Mouse (Mus musculus): ENCODE measurements around the gene Tmem208.
"Not testable (repeated sequence)": the region's sequence is repeated elsewhere in the genome, so short reads cannot be mapped to it uniquely, and the experiment has no call there.

Tmem208 gene

GRCm38 (mm10) chr8:105326141-105326672 is at the start of gene Tmem208, which contains the start of gene Lrrc29:
TSS of gene Tmem208 (plus strand) at chr8:105326354.
TSS of gene Lrrc29 (minus strand) at chr8:105326278.
- peak; percentile 98 for DNase-seq

GRCm38 (mm10) chr8:105278911-105279334 is 47.2 kb upstream of the Tmem208 start:
- peak; percentile 85 for DNase-seq

DNA sequence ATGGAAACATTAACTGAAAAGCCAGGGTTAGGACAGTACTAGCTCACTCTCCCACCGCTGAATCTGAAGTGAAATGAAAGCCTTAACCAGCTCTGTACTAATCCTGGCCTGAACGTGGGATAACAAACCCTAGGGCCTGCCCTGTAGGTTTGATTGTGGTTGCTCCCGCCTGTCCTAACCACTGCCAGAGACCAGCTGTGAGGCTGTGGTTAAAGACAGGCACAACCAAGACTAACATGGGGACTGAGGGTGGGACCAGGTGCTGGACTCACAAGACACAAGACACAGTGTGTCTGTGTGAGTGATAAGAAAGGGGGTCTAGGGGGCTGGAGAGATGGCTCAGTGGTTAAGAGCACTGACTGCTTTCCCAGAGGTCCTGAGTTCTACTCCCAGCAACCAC is 45.6 kb upstream of the Tmem208 start:
- no peak for DNase-seq

DNA sequence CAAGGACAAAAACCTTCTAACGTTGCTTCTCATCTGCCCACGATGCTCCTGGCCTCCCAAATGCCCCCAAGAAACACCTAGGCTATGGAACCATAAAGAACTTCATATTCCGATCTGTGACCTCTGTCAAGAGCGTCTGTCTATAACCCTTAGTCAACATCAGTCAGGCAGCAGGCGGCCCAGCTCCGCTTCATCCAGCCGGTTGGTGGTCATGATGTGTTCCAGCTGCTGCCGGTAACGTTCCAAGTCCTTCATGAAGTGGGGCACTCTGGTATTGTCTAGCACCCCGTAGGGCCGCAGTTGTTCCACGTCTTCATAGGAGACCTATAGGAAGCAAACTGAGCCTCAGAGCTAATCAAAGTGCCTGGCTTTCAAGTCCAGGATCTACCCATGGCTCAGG is 44.3 kb upstream of the Tmem208 start:
- no peak for DNase-seq

DNA sequence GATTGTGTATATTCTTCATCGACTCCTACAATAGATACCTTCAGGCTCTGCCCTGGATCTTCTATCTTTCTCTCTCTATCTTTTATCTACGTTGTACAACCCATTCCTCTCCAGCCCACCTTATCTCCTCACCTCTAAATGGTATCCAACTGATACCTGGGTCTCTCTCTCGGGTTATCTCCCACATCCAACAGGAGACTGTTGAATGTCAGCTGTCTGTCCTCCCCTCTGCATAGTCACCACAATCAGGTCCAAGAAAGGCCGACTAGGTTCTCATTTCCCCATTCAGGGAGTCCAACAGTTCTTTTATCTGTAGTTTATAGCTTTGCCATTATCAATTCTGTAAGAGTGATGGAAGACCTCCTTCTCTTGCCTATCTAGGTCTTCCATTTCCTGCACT is 43.9 kb upstream of the Tmem208 start:
- DNase-seq, result no peak

DNA sequence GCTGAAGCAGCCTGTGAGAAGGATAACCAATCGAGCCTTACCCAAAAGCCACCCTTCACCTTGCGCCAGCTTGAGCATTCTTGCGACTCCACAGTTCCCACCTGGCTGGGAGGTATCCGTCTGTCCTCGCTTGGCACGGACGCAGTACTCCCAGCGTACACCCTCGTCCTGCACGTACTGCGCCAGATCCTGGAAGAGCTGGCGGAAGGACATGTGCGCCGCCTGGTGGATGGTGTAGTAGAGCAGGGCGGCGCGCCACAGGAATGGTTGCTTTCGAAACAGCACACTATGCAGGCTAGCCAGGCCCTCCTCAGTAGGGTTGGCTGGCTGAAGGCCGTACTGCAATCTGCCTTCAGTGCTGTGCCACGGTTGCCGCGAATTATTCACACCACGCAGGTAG is 43.1 kb upstream of the Tmem208 start:
- peak; percentile 59 for DNase-seq

DNA sequence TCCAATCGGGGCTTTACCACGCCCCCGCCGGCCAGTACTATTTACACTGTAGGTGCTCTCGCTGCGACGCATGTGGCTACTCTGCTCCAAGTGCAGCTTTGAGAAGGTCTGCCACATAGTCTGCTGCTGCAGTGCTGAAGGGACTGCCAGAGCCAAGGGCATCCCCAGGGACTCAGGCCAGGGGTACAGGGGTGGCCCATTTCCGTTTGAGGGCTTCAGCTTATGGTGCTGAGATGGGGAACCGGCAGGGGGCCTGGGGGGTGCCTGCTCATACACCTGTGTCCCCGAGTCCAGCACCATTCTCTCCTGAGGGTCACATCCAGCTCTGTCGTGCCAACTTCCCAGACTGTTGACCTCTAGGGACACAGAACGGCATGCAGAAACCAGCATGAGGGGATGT is 40.6 kb upstream of the Tmem208 start:
- DNase-seq, result no peak

DNA sequence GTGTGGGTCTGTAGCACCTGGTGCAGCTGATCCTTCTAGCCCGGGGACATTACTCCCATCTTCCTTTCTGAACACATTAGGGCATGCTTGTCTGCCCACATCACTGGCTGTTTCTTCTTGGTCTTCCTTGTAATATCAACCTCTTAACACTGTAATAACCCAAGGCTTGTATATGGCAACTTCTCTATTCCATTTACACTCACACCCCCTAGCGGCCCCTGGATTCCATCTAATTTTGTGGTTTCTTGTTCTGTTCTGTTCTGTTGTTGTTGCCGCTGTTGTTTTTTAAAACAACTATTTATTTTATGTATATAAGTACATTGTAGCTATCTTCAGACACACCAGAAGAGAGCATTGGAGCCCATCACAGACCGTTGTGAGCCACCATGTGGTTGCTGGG is 39.2 kb upstream of the Tmem208 start:
- DNase-seq, result no peak

DNA sequence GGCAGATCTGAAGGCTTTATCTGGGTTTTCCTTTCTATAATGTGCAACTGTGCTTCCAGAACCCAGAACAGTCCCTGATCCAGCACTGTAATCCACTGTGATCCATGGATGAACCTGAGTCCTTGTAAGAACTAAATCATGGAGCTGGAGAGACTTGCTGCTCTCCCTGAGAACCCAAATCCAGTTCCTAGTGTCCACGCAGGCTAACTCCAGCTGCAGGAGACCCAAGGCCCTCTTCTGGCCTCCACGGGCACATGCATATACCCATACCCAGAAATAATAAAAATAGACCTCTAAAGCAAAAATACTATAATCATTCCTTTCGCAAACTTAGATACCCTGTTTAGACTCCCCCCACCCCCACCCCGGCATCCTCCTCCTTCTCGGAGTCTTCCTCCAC is 37.9 kb upstream of the Tmem208 start:
- DNase-seq, result no peak

DNA sequence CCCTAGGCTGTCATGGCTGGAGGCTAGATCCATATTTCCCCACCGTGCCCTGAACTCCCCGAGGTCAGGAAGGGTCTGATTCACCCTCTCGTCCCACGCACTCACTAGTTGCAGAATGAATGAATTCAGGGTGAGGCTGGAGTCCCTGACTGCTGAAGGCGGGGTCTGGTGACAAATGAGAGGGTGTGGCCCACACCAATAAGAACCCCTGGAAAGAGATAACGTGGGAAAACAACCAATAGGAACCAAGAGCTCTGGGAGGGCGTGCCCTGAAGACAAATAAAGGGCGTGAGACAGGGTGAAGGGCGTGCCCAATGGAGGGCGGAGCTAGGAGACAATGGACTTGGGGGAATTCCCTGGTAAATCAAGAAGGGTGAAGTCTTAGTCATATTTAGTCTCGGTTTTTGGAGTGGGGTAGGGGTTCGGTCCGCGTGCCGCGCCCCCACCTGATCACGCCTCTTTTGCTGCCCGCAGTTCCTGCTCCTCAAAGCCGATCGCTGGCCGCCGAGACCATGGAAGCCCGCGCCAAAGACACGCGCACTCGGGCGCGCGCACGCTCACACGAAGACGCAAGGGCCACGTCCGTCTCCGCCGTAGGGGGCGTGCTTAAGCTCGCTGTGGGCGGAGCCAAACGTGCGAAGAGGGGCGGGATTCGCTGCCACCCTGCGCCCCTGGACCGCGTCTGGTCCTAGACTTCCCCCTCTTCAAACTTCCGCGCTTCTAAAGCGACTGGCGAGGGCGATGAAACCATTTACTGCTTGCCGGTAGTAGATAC is 37.0 kb upstream of the Tmem208 start:
- DNase-seq, result peak; percentile 93

- DNase-seq, result peak; percentile 42
Measured at GRCm38 (mm10) chr8:105289805-105290460, 36.2 kb upstream of the Tmem208 start, which contains the start of gene 4931428F04Rik. TSS of gene 4931428F04Rik (minus strand) at chr8:105289864.

- peak; percentile 91 for DNase-seq
Measured at GRCm38 (mm10) chr8:105290554-105291314, 35.4 kb upstream of the Tmem208 start.

GRCm38 (mm10) chr8:105291364-105291763 is 34.8 kb upstream of the Tmem208 start:
- DNase-seq, result not testable (repeated sequence)

DNA sequence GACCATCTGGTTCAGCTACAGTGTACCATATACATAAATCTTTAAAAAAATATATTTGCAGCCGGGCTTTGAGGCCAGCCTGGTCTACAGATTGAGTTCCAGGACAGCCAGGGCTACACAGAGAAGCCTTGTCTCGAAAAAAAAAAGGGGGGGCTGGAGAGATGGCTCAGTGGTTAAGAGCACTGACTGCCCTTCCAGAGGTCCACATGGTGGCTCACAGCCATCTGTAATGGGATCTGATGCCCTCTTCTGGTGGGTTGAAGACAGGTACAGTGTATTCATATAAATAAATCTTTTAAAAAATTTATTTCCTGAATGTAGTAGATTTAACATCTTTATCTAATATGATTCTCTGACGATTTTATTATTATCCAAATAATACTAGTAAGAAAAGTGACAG is 34.4 kb upstream of the Tmem208 start:
- not testable (repeated sequence) for DNase-seq

GRCm38 (mm10) chr8:105292471-105292870 is 33.7 kb upstream of the Tmem208 start:
- no peak for DNase-seq

DNA sequence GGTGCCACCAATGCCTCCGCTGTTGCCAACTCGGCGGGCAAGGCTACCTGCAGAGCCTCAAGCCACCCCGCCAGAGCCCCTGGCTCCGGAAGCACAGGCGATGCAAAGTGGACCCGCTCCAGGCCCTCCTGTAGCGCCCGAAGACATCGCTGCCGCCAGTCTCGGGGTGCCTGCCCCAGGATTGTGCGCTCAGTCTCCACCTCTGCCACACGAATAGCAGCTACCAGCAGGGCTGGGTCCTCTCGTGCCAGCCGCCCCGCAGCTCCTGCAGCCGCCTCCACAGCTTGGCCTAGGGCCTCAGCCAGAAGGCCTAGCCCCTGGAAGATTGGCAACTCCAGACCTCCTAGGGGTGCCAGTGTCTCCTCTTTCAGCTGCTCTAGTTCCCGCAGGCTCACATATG is 32.7 kb upstream of the Tmem208 start:
- no peak for DNase-seq

DNA sequence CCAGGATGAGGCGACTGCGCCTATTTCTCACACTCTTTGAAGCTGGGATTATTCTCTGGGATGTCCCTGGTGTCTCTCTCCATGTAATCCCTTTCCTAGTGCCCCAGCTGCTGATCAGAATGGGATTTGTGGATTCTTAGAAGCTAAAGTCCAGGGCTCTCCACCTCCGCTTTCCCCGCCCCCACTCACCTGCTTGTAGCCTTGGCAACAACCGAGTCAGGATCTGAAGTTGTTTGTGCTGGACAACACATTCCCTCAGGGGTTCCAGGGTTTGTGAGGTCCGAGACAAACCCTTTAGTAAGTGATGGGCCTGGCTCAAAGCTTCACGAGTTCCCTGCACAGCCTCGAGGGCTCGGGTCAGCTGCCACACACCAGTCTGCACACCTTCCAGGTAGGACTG is 31.4 kb upstream of the Tmem208 start:
- no peak for DNase-seq

GRCm38 (mm10) chr8:105295256-105295655 is 30.9 kb upstream of the Tmem208 start:
- DNase-seq, result no peak

- DNase-seq, result peak; percentile 51
Measured at GRCm38 (mm10) chr8:105295895-105296573, 30.1 kb upstream of the Tmem208 start, which contains the start of gene Exoc3l. TSS of gene Exoc3l (minus strand) at chr8:105296101.

DNA sequence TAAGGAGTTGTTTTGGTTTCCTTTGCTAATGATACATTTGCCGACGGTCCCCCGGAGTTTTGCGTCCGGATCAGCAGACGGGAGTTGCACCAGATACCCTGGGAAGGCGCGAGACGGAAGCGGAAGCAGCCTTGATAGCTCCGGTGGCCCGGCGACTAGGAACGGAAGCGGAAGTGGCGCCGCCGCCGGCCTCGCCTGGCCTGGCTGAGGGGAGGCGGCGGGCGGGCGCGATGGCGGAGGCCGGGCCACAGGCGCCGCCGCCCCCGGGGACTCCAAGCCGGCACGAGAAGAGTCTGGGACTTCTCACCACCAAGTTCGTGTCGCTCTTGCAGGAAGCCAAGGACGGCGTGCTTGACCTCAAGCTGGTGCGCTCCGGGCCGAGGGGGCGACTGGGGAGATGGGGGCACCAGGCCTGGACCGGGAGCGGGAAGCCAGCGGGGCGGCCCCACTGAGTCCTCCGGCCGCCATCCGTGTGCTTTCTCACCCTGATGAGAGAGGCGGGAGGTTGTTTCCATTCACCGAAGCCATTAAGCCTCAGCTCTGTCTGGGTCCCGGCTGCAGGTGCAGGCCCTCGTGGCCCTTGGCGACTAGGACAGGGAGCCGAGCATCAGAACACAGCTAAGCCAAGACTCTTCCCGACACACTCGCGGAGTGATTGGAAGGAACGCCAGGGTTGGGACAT is 28.5 kb upstream of the Tmem208 start, which contains the start of gene E2f4:
TSS of gene E2f4 (plus strand) at position 153 of the 682 bp plus-strand sequence.
- peak; percentile 96 for DNase-seq

- DNase-seq, result no peak
Measured at GRCm38 (mm10) chr8:105298351-105299252, 27.6 kb upstream of the Tmem208 start.
